Mouse (Mus musculus) telencephalon, adult 2 months (tissue): Measurements from ENCODE around the gene Rnf152.

ENCODE experiments used
- DNase-seq: peaks from one replicate; pipeline ENCODE4 v3.0.0-alpha.2; 2011; ENCODE audit warnings: low read depth, low spot score

Gene Rnf152

GRCm38 (mm10) chr1:105356291-105357011 is at the start of gene Rnf152:
TSS of gene Rnf152 (minus strand) at chr1:105356710.
- DNase-seq = no peak

GRCm38 (mm10) chr1:105402853-105403252 is 46.3 kb upstream of the Rnf152 start:
- no peak for DNase-seq

GRCm38 (mm10) chr1:105384141-105384937 is 27.8 kb upstream of the Rnf152 start:
- DNase-seq = no peak

GRCm38 (mm10) chr1:105377546-105377945 is 21.0 kb upstream of the Rnf152 start:
- peak; percentile 36 for DNase-seq

- DNase-seq = no peak
Measured at GRCm38 (mm10) chr1:105374618-105375017, 18.1 kb upstream of the Rnf152 start.

GRCm38 (mm10) chr1:105362701-105363100 is 6.2 kb upstream of the Rnf152 start:
- DNase-seq = no peak

GRCm38 (mm10) chr1:105358896-105359295 is 2.4 kb upstream of the Rnf152 start:
- no peak for DNase-seq

GRCm38 (mm10) chr1:105355910-105356290 is 610 bp downstream of the Rnf152 start:
- no peak for DNase-seq

- DNase-seq = no peak
Measured at GRCm38 (mm10) chr1:105354901-105355891, 1.3 kb downstream of the Rnf152 start.

GRCm38 (mm10) chr1:105351806-105352205 is 4.7 kb downstream of the Rnf152 start:
- DNase-seq = no peak

- DNase-seq = no peak
Measured at GRCm38 (mm10) chr1:105342305-105342704, 14.2 kb downstream of the Rnf152 start.

- peak; percentile 19 for DNase-seq
Measured at GRCm38 (mm10) chr1:105340943-105341342, 15.6 kb downstream of the Rnf152 start.

GRCm38 (mm10) chr1:105337397-105337796 is 19.1 kb downstream of the Rnf152 start:
- no peak for DNase-seq

- DNase-seq = no peak
Measured at GRCm38 (mm10) chr1:105336096-105336495, 20.4 kb downstream of the Rnf152 start.

- no peak for DNase-seq
Measured at GRCm38 (mm10) chr1:105332087-105332731, 24.3 kb downstream of the Rnf152 start.

- no peak for DNase-seq
Measured at GRCm38 (mm10) chr1:105331605-105332004, 24.9 kb downstream of the Rnf152 start.

GRCm38 (mm10) chr1:105330581-105331320 is 25.8 kb downstream of the Rnf152 start:
- DNase-seq = no peak

GRCm38 (mm10) chr1:105327789-105328188 is 28.7 kb downstream of the Rnf152 start:
- DNase-seq = no peak

- no peak for DNase-seq
Measured at GRCm38 (mm10) chr1:105324636-105325035, 31.9 kb downstream of the Rnf152 start.

- DNase-seq = no peak
Measured at GRCm38 (mm10) chr1:105314010-105314800, 42.3 kb downstream of the Rnf152 start.
